Mouse (Mus musculus) thymus, postnatal 14 days (tissue): ENCODE results near the gene Sbds.

Experiments used
- DNase-seq: peaks from one replicate; pipeline ENCODE4 v3.0.0; 2021

Sbds gene

DNA sequence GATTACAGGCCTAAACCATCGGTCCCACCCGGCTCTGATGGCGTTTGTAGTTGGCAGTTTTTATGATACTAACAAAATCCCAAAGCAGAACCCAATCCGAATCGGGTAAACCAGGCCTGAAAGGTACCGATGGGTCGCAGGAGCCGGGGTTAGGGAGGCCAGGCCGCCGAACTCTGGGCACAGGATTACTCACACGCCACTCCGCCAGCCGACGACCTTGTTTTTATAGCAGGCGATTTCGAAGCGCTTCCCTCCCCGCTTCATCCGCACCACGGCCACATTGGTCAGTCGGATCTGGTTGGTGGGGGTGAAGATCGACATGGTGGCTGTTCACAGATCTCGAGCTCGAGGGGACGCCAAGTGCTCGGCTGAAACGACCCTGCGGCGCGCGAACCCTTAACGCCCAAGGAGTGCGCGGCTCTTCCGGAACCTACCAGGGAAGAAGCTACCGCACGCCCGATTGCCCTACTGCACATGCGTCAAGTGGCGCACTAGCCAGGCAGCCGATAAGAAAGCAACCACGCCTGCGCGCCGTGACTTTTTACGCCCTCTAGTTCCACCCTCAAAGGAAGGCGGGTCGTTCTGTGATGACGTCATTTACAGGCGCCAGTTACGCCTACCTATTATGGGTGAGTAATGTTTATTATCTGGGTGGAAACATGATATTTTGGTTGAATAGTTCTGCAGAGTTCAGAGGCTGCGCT is at the start of gene Sbds, which contains the start of gene Tyw1:
Gene Sbds (minus strand): TSS at position 514 of the 704 bp plus-strand sequence.
Gene Tyw1 (plus strand): TSS at position 603 of the 704 bp plus-strand sequence.
- DNase-seq, result peak; percentile 98

DNA sequence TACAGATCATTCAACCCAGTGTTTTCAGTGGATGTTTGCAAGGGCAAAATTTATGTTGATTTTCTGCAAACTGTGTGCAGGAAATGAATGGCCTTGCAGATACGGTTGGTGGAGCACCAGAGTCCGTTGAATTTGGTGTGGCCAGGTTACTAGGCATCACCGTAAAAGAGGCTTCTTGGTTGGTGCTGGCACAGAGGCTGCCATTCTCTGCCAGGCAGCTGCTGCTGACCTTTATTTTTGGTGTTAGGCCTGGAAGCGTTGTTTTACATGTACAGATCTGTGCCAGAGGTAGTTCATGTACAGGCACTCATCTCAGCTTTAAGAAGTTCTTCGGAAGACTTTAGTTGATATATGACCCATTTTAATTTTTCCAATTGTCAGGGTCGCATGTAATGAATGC is 48.3 kb upstream of the Sbds start:
- no peak for DNase-seq

DNA sequence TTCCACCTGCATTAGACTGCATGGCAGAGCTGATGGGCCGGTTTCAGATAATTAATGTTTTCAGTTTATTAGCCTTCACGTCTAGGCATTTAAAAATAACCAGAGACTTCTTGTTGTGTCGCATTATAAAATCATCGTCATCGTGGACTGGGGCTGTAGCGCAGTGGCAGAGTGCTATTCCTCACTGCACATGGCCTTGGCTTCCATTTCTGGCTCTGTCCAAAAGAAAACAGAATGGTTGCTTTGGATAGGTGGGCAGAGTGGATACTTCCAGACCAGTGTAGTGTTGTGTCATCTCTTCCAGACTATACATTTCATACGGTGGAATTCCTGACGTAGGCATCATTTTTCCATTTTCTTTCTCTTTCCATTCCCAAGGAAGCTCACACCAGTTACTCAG is 44.2 kb upstream of the Sbds start:
- DNase-seq, result no peak

DNA sequence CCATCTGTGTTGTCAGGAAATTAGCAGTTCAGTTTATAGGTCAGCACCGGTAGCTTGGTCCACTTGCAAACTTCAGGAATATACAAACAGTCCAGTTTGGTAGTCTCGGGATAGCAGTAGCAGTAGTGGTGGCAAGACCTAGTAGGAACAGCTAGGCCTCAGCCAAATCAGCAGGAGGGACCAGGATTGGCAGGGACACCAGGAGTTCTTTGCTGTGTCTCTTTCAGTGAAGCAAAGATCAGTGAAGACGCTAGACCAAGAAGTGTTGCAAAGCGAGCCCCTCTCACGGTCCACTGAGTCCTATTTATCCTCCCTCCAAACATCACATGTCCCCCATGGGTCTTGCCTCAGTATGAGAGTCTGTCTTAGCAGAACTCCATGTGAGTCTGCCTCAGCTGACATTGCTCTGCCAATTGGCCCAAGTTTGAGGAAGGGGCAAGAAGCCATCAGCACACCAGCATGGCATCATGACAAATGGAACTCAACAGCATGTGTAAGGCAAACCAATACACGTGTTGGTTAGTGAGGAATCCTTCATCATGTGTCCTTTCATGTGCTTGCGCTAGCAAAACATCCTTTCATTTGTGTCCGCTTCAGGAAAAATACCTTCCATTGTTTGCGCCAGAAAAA is 43.6 kb upstream of the Sbds start:
- DNase-seq, result no peak

DNA sequence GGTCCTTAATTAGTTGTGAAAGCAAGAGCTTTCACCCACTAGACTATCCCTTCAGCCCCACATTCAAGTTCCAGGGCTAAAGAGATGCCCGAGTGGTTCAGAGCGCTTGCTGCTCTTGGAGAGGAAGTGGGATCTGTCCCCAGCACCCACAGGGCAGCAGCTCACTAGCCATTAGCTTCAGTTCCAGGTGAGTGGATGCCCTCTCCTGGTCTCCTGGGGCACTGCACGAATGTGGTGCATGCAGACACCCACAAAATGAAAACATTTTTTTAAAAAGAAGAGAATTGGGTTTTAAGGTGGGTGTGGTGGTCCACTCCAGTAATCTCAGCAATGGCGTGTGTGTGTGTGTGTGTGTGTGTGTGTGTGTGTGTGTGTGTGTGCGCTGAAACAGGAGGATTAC is 40.7 kb upstream of the Sbds start:
- no peak for DNase-seq

DNA sequence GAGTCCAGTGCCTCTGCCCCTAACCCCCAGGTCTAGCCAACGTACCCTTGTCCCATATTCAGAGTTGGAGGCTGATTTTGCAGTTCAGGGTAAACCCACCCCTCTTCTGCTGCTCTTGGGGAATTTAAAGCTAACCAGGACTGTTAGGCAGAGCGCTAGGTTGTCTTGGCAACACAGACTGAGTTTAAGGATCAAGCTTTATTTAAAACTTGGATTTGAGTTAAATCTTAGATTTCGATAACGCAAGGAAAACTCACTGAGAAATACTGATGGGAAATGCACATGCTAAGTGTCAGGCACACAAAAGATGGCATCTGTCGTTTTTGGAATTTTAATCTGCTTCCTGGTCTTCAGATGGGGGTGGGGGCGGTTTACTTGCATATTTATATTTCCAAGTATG is 39.3 kb upstream of the Sbds start:
- DNase-seq, result no peak

DNA sequence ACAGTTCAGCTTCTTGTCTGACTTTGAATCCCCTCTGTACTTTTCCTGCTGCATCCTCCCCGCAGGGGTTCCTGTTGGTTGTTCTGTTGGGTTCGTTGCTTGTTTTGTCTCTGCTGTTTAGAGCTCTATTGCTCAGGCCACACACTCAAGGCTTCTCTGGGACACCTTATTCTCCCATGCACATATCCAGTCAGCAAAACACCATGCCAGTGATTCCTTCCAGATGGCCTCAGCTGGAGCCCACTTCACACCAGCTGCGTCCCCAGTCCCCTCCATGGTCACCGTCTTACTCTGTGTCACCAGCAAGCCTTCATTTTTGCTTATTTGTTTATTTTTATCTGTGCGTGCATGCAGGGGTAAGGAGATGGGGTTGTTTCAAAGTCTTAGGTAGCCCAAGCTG is 38.6 kb upstream of the Sbds start:
- no peak for DNase-seq

DNA sequence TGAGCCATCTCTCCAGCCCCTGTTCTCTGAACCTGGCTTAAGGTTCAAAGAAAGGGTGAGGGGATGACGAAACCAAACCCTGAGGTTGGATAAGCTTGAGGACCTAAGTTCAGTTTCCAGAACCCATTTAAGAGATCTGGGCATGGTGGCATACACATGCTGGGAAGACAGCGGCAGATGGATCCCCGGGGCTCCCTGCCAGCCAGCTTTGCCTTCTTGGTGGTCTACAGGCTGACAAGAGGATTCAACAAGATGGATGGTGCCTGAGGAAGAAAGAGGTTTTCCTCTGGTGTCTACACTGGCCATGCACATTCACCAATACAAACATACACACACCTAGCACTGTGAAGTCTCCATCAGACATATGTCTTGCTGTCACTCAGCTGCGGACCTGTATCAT is 37.6 kb upstream of the Sbds start:
- no peak for DNase-seq

DNA sequence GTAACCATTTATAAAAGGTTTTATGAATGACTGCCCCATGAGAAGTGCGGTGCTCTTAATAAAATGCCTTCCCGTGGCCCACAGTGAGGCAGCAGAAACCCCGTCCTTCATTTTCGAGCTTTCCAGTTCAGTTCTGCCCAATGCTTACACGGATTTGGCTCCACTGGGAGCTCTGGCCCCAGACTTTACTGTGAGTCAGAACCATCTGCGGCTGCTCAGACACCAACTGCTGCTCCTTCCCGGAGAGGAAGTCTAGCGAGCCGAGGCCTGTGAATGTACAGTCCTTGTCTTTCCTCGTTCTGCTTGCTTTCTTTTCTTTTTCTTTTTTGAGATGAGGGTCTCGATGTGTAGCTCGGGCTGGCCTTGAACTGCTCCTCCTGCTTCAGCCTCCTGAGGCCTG is 35.4 kb upstream of the Sbds start:
- no peak for DNase-seq

DNA sequence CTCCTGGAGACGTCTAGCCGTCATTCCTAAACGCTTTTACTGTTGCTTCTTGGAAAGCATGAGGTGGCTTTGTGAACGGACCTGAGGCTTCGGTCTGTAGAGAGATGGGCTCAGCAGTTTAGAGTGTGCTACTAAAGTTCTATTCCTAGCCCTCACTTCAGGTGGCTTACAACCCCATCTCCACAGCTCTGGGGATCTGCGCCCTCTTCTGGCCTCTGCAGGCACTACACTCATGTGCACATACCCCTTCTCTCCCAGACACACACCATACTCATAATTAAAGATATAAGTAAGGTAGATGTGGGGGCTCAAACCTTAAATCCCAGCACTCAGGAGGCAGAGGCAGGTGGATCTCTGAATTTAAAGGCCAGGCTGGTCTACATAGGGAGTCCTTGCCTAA is 34.9 kb upstream of the Sbds start:
- DNase-seq, result no peak

DNA sequence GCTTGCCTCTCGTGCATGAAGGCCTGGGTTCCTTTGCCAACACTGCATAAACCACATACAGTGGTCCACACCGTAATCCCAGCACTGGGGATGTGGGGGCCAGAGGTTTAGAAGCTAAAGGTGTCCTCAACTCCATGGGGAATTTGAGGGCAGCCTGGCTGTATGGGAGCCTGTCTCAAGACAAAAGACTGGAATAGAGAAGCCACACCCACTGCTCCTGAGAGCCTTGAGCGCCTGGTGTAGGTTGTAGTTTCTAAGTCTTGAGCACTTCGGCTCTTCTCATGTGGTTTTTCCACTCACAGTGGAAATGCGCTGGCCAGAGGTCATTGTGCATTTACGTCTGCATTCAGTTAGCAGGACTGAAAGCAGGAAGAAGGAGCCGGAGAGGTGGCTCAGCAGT is 32.8 kb upstream of the Sbds start:
- DNase-seq, result no peak

DNA sequence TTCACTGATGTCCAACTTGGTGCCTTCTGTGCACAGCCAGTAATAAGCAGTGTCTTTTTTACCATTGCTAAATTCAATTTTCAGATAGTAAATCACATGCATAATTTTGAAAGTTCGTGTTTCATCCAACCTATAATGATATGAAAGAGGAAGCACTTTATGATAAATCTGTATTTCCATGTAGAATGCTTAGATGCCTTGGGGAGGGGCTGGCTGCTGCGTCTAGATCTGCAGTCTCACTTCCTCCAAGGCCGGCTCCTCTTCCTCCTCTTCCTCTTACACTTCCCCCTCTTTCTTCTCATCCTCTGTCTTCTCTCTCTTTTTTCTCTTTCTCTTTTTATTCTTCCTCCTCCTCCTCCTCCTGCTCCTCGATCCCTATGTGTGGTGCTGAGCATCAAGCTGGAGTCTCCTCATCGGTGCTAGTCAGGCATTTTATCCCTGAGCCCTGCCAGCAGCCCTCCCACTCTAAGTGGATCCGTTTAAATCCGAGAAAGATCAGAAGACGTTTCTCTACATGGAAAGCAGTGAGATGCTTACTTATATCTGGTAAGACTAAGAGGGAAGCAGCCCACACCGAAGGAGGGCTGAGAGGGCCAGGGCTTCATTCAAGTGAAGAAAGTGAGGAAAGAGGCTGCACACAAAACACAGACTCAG is 27.9 kb upstream of the Sbds start:
- DNase-seq, result no peak

DNA sequence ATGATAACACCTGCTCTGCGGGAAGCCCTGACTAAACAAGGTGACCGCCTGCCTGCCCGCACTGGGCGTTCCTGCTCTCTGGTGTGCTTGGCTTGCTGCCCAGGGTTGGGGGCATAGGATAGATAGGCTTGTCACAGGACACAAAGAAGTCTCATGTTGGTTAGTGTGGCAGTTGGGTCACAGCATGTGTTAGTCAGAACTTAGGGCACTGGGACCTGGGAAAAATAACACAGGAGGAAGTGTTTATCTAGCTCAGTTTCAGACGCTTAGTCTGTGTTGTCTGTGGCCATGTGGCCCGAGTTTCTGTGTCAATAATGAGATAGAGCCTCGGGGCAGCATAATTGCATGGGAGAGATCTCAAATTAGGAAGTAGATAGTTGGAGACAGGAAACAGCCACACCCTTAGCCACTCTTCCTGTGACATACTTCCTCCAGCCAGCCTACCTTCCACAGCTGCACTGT is 22.7 kb upstream of the Sbds start:
- DNase-seq, result no peak

DNA sequence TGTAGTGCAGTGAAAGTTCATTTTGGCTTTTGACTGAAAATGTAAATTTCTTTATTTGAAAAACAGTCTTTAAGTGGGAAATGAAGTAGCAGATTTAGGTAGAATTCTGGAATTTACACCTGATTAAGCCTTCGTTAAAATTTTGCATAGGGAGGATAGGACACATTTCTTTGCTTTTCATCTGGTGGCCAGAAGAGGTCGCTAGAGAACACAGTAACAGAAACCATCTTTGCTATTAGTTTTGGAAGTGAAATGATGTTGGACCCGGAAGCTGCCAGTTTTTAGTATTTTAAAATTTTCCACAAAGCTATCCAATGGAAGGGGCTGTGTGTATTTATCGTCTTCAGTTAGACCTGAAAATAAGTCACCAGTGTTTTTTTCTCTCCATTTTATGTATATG is 20.2 kb upstream of the Sbds start:
- DNase-seq, result peak; percentile 12

DNA sequence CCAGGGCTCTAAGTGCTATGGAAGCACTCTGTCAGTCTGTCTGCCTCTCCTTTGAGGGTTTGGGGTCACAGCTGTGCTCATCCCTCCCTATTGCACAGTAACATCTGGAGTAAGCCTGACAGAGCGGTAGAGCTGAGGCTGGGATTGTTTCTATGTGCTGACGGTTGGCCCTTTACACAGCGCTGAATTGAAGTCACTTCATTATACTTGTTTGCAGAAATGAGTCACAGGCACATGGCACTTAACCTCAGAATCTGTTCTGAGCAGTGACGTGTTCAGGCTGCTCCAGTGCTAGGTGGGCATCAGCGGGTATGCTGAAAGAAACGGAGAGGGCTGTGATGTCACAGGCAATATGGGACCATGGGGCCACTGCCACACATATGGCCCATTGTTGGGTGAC is 17.7 kb upstream of the Sbds start:
- no peak for DNase-seq

DNA sequence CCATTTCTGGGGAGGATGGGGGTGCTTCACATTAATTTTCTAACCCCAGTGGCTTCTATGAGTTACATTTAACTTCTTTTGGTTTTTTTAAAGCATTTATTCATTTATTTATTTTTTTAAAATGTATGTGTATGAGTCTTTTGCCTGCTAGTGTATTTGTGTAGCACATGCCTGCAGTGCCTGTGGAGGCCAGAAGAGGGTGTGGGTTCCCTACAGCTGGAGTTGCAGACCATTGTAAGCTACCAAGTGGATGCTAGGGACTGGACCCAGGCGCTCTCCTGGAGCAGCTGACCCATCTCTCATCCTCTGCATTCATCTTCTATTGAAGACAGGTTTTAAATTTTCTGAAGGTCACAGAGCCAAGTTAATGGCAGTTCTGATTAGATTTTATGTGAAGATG is 17.0 kb upstream of the Sbds start:
- no peak for DNase-seq

DNA sequence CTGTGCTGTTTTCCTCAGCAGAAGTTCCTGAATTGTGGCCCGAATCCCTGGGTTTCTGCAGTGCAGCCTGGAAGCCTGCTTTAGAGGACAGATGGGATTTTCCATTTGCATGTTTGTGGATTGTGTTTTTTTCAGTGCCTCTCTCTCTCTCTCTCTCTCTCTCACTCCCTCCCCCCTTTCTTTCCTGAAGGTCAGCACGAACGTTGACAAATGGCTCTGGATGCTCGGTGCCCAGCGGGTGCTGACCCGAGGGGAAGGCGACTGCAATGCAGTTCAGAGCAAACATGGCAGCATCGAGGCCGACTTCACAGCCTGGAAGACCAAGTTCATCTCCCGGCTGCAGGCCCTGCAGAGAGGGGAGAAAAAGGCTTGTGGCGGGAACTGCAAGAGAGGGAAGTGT is 13.6 kb upstream of the Sbds start:
- no peak for DNase-seq

DNA sequence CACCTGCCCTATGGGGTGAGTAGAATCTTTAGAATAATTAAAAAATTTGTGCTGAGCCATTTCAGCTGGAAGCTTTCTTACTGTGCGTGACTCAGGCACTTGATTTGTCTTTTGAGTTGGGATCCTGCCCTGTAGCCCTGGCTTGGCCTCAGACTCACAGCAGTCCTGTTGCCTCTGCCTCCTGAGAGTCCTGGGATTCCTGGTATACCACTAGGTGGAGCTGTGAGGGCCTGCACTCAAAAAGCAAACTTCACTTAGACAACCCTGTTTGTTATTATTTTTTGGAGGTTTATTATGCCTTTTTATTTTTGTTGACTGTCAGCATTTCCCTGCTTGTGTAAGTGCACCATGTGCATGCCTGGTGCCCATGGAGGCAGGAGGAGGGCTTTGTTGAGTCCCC is 12.0 kb upstream of the Sbds start:
- peak; percentile 26 for DNase-seq

DNA sequence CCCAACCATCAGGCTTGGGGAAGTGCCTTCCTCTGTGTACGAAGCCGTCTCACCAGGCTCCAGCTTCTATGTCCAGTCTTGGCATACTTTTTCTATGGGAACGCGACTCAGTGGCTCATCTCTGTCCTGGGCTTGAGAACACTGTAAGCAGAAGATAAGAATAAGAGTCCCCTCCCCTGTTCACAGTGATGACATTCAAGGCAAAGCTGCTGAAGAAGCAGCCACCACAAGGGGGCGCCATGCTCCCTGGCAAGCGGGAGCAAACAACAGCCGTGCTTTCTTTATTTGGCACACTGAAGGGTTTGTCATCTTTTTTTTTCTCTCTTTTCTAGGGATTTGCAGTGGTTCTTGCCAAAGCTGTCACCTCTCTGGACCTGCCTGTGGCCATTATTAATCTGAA is 11.3 kb upstream of the Sbds start:
- peak; percentile 49 for DNase-seq

DNA sequence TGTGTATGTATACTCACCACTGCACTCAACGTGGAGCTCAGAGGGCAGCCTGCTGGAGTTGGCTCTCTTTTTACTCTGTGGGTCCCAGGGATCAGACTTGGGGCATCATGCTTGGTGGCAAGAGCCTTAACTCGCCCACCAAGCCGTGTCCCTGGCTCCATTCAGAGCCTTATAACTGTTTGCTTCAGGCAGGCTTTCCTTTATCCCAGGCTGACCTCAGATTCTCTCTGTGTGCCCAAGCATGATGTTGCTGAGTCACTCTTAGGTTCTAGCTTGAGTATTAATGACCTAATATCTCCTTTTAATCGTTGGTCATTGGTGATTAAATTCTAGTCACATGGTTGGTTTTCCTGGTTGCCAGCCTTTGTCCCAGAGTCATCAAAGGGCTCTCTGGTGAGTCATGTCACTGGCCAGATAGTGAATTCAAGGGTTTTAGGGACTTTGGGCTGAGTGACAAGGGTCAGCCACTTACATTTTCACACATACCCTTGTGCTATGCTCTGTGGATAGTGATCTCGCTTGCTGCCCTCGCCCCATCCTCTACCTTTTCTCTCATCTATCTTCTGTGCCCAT is 9.2 kb upstream of the Sbds start:
- DNase-seq, result no peak

DNA sequence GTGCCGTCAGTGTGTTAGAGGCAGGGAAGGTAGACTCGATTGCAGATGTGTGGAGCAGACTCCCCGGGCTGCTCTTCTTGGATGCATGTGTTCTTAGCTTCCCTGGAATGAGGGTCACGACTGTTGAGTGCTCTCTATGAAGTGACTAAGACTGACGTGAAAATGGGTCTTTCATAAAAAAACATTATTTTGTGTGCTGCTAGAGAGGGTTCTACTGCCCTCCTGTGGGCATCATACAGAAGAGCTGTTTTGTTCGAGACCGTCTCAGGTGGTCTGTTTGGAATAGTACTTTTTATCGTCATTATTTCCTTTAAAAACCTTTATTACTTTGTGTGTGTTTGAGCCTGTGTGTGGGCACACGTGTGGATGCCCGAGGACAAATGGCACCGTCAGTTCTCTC is 8.1 kb upstream of the Sbds start:
- DNase-seq, result no peak

DNA sequence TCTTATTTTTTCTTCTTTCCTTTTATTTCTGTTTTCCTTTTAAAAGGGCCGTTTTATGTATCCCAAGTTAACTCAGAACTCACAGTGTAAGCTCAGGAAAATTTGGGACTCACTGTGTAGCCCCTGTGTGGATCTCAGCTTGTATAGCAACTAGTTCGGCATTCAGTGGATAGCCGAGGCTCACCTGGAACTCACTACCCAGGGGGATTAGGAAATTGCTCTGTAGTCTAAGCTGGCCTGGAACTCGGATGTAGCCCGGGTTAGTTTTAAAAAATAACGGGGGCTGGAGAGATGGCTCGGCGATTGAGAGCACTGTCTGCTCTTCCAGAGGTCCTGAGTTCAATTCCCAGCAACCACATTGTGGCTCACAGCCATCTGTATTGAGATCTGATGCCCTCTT is 2.0 kb upstream of the Sbds start:
- DNase-seq, result no peak

DNA sequence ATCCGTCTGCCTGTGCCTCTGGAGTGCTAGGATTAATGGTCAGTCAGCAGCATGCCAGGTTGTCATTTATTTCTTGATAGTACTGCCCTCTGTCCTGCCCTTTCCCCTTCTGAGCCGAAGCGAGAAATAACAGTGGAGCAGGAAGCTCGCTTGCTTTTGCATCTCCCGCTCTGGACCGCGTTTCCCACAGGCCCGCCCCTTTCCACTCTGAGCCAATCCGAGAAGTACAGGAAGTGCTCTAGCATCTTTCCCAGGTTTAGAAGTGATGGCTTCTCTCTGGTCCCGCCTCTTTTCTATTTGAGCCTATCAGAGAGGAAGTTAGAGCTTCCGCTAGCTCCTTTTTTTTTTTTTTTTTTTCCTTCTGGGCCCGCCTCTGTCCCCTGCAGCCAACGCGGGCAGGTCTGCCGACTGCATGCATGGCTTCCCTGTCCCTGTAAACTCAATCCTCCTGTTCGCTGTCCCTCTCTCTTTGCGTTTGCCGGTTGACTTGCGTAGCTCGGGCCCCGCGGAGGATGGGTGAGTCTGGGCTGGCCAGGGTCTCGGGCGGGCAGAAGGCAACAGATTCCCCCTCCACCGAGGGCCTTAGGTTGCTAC is 1.4 kb upstream of the Sbds start:
- peak; percentile 94 for DNase-seq
